Mouse (Mus musculus): ENCODE measurements around the gene Gm3015. TPM values are rescaled to one million over a fixed set of nuclear protein-coding genes. Genes with fewer than 3 reads are reported as not detected.
"Not testable (repeated sequence)": the region's sequence is repeated elsewhere in the genome, so short reads cannot be mapped to it uniquely, and the experiment has no call there.

Gm3015 gene
- total RNA-seq (2014; rRNA removed; ENCODE audit: low replicate concordance) (not detected in 2 replicates), polyA plus RNA-seq (2015; fragmentation: Nextera tagmentation; extraction: Ambion mirVana) (not detected in 2 replicates)

- not testable (repeated sequence) for H3K4me2 ChIP-seq (ENCODE audit: low read depth, low read length); H3K9me3 ChIP-seq (replicated peaks; ENCODE audit: control insufficient read depth, low read length); DNase-seq (ENCODE audit: low spot score); ATAC-seq (ENCODE audit: insufficient read depth, low read depth); H3K9ac ChIP-seq (replicated peaks; ENCODE audit: low read depth, low read length); H3K36me3 ChIP-seq (replicated peaks; ENCODE audit: control insufficient read depth, insufficient read depth, low read length); H3K27me3 ChIP-seq (ENCODE audit: control insufficient read depth, insufficient read depth, low read length); H3K4me1 ChIP-seq (ENCODE audit: control insufficient read depth, insufficient read depth); H3K27ac ChIP-seq (ENCODE audit: low read depth); H3K4me3 ChIP-seq (ENCODE audit: low read depth, low read length)
- WGBS, result no CpG with 5 or more reads among the region's 1 CpGs
Observed at GRCm38 (mm10) chr14:42768721-42769120, at the start of gene Gm3015. TSS of gene Gm3015 (minus strand) at chr14:42768821.

DNA sequence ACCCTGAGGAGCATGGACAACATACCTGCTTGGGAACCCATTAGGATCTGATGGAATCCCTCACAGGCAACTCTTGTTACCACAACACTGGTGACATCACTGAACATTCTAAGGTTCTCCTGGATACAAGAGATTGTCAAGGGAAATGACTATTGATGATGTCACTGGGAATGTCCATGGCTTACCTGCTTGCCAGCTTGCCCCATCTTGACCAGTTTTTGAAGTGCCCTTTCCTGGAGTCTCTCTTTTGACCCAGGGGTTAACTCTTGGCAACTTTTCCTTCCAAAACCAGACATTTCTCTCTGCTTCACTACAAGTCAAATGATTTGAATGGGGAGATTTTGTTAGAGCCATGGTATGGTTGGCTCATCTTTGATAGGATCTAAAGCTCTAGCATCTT lies 29.3 kb upstream of the Gm3015 start, which contains the start of gene Gm10377:
TSS of gene Gm10377 (minus strand) at position 101 of the 400 bp plus-strand sequence.
- not testable (repeated sequence) for ATAC-seq (ENCODE audit: insufficient read depth, low read depth)

More for the DNA sequence above, 29.3 kb upstream of the Gm3015 start, which contains the start of gene Gm10377:
- not testable (repeated sequence) for H3K27ac ChIP-seq (ENCODE audit: low read depth); H3K4me2 ChIP-seq (ENCODE audit: low read depth, low read length); H3K9me3 ChIP-seq (replicated peaks; ENCODE audit: control insufficient read depth, low read length); DNase-seq (ENCODE audit: low spot score); H3K4me1 ChIP-seq (ENCODE audit: control insufficient read depth, insufficient read depth); H3K4me3 ChIP-seq (ENCODE audit: low read depth, low read length); H3K27me3 ChIP-seq (ENCODE audit: control insufficient read depth, insufficient read depth, low read length); H3K36me3 ChIP-seq (replicated peaks; ENCODE audit: control insufficient read depth, insufficient read depth, low read length); H3K9ac ChIP-seq (replicated peaks; ENCODE audit: low read depth, low read length)

Other genes starting within 250 kb of the Gm3015 start
- gene Gm8024, start 244.5 kb downstream of the Gm3015 start, total RNA-seq (2014; rRNA removed; ENCODE audit: low replicate concordance), result not detected in 2 replicates
- not detected in 2 replicates for gene Gm8024, start 244.5 kb downstream of the Gm3015 start, polyA plus RNA-seq (2015; fragmentation: Nextera tagmentation; extraction: Ambion mirVana)
- gene Gm17124, start 168.9 kb downstream of the Gm3015 start, total RNA-seq (2014; rRNA removed; ENCODE audit: low replicate concordance), result not detected in 2 replicates
- gene Gm17124, start 168.9 kb downstream of the Gm3015 start, polyA plus RNA-seq (2015; fragmentation: Nextera tagmentation; extraction: Ambion mirVana), result not detected in 2 replicates
- gene Gm3633, start 126.9 kb downstream of the Gm3015 start, total RNA-seq (2014; rRNA removed; ENCODE audit: low replicate concordance), result not detected in 2 replicates
- gene Gm3633, start 126.9 kb downstream of the Gm3015 start, polyA plus RNA-seq (2015; fragmentation: Nextera tagmentation; extraction: Ambion mirVana), result not detected in 2 replicates
- gene Gm10378, start 112.9 kb downstream of the Gm3015 start, total RNA-seq (2014; rRNA removed; ENCODE audit: low replicate concordance), result not detected in 2 replicates
- not detected in 2 replicates for gene Gm10378, start 112.9 kb downstream of the Gm3015 start, polyA plus RNA-seq (2015; fragmentation: Nextera tagmentation; extraction: Ambion mirVana)
- gene Gm10377, start 29.2 kb upstream of the Gm3015 start, total RNA-seq (2014; rRNA removed; ENCODE audit: low replicate concordance), result not detected in 2 replicates
- gene Gm10377, start 29.2 kb upstream of the Gm3015 start, polyA plus RNA-seq (2015; fragmentation: Nextera tagmentation; extraction: Ambion mirVana), result not detected in 2 replicates
- gene Gm21977, start 84.7 kb upstream of the Gm3015 start, total RNA-seq (2014; rRNA removed; ENCODE audit: low replicate concordance), result not detected in 2 replicates
- not detected in 2 replicates for gene Gm21977, start 84.7 kb upstream of the Gm3015 start, polyA plus RNA-seq (2015; fragmentation: Nextera tagmentation; extraction: Ambion mirVana)
- gene Gm8082, start 224.8 kb upstream of the Gm3015 start, total RNA-seq (2014; rRNA removed; ENCODE audit: low replicate concordance), result not detected in 2 replicates
- gene Gm8082, start 224.8 kb upstream of the Gm3015 start, polyA plus RNA-seq (2015; fragmentation: Nextera tagmentation; extraction: Ambion mirVana), result not detected in 2 replicates
- gene Gm10376, start 246.8 kb upstream of the Gm3015 start, total RNA-seq (2014; rRNA removed; ENCODE audit: low replicate concordance), result not detected in 2 replicates
- gene Gm10376, start 246.8 kb upstream of the Gm3015 start, polyA plus RNA-seq (2015; fragmentation: Nextera tagmentation; extraction: Ambion mirVana), result not detected in 2 replicates

Data from heart, postnatal 0 days (tissue).